Mouse (Mus musculus) kidney, postnatal 25 days (tissue): ENCODE measurements around the gene Kdm1a.

ENCODE experiments used
- DNase-seq, 2 experiments: peaks; one replicate each; pipeline ENCODE4 v3.0.0; 2021; ENCODE audit warnings: mixed read lengths in 2 of 2

The Kdm1a gene

GRCm38 (mm10) chr4:136602568-136602967 lies at the start of gene Kdm1a:
TSS of gene Kdm1a (minus strand) at chr4:136602723.
- DNase-seq = peak; percentile 96 to 97

DNA sequence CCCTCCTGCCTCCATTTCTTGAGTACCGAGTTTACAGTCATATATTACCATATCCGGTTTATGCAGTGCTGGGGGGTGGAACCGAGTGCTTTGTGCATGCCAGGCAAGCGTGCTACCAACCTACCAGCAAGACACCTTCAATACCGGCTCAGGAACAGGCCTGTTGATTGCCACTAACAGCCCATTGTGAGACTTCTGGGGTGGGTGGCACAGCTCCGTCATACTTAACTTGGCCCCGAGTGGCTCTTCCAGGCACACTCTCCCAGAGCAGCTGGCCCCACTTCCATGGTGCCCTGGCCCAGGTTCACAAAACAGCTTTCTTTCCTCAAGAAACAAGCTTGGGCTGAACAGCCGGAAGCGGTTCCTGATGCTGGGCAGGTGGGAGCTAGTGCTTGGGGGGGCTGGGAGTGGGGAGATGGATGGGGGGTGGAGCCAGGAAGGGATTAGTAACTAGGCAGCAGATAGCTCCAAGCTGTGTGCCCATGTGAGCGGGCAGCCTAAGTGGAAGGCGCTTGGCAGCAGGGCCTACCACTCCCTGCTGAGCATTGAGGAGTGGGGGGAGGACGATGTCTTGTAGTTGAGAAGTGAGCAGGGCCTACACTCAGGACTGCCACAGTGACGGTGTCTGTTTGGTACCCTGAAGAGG lies 49.5 kb upstream of the Kdm1a start:
- DNase-seq = no peak

DNA sequence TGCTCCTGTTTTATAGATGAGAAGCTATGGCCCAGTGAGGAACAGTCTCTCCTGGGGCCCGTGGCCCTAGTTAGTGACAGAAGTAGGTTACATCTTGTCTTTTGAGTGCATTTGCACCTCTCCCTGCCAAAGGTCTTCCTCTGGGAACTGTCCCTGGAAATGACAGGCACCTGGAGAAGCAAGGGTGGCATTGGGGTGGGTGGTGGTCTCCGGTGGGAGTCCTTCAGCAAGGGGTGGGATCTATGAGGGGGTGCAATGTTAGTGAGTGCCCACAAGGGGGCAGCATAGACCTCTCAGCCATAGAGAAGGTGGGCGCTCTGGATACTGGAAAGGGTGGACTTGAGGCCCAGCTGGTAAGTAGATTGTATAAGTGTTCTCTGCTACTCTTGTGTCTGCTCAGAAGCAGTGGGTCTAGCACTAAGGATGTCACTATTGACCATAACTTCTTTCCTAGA lies 48.9 kb upstream of the Kdm1a start:
- DNase-seq = no peak

DNA sequence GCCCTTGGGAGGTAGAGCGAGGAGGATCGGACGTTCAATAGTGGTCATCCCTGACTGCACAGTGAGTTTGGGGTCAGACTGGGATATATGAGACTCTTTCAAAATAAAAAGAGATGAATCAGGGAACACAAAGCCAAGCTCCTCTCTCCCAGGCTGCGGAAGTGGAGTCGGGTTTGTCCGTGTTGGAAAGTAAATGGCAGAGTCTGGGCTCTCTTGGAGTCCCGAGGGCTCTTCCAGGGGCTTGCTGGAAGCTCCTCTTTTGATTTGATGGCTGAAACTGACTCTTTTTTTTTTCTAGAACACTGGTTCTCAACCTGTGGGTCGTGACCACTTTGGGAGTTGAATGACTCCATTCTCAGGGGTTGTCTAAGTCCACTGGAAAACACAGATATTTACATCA lies 47.7 kb upstream of the Kdm1a start:
- no peak for DNase-seq

- no peak for DNase-seq
Observed at GRCm38 (mm10) chr4:136649480-136650196, 47.1 kb upstream of the Kdm1a start.

DNA sequence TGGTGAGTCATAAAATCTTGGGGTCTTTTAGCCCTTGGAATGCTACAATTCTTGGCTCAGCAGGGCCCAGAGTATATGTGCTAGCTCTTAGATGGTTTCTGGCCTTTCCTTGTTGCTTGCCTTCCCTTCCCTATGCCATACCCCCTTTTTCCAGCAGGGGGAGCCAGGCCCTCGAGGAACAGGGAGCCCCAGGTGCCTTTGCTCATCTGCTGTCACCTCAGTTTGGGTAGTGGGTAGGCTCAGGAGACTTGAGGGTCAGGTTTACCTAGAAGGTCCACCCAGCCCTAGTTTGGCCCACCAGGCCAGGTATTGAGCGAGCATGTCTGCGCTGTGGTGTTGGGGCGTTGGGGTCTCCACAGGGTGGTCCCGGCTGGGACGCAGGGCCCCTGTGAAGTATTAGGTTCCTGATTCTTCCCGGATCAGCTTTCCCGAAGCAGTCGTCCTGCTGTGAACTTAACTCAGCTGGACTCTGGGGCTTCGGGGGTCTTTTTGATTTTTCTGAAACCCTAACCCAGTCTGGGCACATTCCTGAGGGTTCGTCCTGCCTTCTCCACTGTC lies 46.5 kb upstream of the Kdm1a start:
- DNase-seq = peak; percentile 71 to 88

- DNase-seq = no peak
Observed at GRCm38 (mm10) chr4:136638890-136639289, 36.4 kb upstream of the Kdm1a start.

GRCm38 (mm10) chr4:136638230-136638750 lies 35.8 kb upstream of the Kdm1a start:
- no peak for DNase-seq

DNA sequence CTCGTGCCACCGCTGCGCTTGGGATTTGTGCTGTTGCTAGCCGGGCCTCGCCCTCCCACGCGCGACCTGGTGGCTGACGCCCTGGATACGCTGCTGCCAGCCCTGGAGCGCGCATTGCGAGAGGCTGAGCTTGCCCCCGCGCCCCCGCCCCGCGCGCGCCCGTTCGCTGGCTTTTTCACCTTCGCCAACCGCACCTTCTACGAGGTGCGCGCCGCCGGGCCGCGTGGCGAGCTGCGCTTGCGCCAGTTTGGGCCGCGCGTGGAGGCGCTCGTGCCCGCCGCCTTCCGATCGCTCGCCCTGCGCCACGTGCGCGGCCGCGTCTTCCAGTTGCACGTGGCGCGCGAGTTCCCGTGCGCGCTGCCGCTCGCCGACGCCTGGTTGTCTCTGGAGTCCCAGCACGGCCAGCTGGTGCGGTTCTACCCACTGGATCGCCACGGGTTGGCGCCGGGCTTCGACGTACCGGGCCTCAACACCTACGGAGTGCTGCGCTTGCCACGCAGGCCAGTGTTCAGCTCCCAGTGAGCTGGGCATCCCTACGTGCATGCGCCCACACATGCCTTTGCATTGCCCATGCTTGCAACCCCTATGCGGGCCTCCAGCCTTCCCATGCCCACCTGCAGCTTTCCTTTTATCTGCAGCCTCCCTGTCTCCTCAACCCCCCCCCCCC lies 35.2 kb upstream of the Kdm1a start:
- no peak for DNase-seq

DNA sequence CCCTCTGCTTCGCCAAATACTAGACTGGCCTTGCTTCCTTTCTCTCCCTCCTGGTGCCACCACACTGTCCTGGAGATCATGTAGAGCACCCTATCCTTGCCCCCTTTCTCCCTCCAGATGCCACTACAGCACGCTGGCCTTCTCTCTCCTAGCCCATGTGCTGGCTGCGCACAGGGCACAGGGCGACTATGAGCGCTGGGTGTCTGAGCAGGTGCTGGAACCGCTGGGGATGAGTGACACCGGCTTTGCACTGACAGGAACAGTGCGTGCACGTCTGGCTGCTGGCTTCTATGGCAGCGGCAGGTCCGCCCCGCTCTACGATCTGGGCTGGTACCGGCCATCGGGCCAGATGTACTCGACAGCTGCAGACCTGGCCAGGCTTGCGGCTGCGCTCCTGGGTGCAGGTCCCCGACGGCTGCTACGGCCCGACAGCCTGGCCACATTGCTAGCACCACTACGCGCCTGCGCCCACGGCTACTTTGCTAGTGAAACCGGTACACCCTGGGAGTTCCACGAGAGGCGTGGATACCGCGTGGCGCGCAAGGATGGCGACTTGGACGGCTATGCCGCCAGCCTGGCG lies 34.5 kb upstream of the Kdm1a start:
- no peak for DNase-seq

DNA sequence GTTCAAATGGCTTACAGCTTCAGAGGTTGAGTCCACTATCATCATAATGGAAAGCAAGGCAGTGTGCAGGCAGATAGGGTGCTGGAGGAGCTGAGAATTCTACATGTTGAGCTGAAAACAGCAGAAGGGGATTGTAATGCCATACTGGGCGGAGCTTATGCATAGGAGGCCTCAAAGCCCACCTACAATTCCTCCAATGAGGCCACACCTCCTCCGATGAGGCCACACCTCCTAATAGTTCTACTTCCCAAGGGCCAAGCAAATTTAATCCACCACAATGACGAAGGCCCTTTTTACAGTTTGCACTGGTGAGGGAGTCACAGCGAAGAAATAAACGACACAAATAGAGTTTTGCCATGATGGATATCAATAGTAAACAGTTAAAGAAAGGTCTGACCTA lies 34.0 kb upstream of the Kdm1a start:
- no peak for DNase-seq

GRCm38 (mm10) chr4:136635995-136636394 lies 33.5 kb upstream of the Kdm1a start:
- no peak for DNase-seq

DNA sequence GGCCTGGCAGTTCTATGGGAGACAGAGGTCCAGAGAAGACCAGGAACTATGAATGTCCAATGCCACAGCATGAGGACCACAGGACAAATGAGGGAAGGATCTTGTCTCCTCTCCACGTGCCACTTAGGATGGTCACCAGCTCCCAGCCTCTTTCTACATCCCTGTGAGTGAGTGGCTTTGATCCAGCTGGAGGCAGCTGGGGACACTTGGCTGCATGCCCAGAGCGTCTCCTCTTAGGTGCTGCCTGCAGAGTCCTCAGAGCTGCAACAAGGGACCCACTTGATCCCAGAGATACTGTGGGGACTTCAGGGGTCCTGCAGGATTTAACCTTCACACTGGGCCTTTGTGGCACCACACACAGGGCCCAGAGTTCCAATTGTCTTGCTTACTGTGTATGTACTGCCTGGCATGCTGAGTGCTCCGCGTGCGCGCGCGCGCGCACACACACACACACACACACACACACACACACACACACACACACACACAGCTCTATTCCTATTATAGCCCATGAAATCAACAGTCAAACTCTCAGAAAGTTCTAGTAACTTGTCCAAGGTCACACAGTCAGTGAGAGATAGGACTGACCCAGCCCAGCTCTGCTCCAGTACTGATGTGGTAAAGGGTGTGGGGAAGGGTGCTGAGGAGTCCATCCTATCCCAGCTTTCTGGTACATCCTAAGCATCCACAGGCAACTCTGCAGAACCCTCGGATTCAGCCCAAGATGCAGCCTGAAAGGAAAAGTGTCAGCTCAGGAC lies 28.9 kb upstream of the Kdm1a start:
- peak; percentile 50 to 61 for DNase-seq

DNA sequence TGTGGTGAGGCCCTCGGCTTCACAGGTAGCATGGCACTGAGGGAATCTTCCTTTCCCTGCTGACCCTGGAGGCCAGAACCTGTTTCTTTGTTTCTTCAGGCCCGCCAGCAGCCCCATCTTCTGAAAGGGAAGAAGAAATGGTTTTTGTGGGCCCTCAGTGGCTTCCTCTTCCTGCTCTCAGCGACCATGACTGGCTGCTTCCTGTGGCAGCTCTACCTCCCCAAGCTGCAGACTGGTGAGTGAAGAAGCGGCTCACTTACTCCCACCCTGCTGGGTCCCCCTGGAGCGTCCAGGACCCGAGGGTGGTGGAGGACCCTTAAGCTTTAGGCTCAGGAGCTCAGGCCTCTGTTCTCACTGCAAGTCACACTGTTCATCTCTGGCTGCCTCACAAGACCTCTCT lies 24.1 kb upstream of the Kdm1a start:
- no peak for DNase-seq

DNA sequence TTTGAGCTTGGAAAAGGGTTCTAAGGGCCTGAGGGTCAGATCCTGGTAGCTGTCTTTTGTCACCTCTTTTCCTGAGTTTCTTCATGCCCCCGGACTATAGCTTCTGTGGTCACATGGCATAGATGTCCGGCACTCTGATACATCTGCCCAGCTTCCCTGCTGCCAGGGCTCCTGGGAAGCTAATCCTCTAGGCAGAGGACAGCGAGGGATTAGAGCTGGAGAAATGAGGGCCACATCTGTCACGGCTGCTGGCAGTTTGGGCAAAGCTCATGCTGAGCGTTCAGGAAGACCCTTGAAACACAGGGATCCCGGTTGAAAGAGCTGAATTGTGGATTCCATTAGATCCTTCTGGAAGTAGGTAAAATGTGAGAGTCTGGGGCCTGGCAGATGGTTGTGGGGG lies 19.9 kb upstream of the Kdm1a start, which contains the start of gene Lactbl1:
Gene Lactbl1 (plus strand): TSS at position 234 of the 400 bp plus-strand sequence.
- no peak for DNase-seq

- DNase-seq = no peak
Observed at GRCm38 (mm10) chr4:136621956-136622355, 19.4 kb upstream of the Kdm1a start.

GRCm38 (mm10) chr4:136621336-136621735 lies 18.8 kb upstream of the Kdm1a start:
- peak in 1 of 2 experiments; percentile 69 for DNase-seq

GRCm38 (mm10) chr4:136613657-136614056 lies 11.1 kb upstream of the Kdm1a start:
- DNase-seq = no peak

- no peak for DNase-seq
Observed at GRCm38 (mm10) chr4:136610387-136610856, 7.9 kb upstream of the Kdm1a start, which contains the start of gene Tex46. TSS of gene Tex46 (plus strand) at chr4:136610437.

GRCm38 (mm10) chr4:136605756-136606485 lies 3.4 kb upstream of the Kdm1a start:
- no peak for DNase-seq

DNA sequence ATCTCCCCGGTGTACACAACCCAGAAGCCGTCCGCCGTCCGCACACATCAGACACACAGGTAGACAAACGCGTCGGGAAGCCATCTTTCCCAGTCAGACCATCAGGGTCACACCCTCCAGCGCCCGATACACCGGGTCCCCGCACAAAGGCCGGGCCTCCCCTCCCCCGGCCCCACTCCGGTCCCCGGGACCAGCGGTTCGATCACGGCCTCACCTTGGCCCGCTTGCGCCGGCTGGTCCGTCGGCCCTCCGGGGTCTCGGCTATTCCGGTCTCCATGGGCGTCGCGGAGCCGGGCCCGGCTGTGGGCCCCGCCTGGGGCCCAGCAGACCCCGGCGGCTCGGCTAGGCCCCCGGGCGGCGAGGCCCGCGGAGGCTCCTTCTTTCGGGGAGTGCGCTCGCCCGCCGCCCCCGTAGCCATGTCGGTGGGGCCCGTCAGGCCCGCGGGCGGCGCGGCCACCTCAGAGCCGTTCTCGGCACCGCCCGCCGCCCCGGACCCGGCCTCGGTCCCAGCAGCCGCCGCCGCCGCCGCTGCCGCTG lies 437 bp downstream of the Kdm1a start:
- DNase-seq = peak; percentile 47 to 60
